Mouse (Mus musculus): Measurements from ENCODE around the gene Gbx2.

- TF ChIP-seq CTCF (IDR thresholded peaks at IDR 0.05; ENCODE audit: control insufficient read depth, insufficient read depth, insufficient replicate concordance, low read depth, low read length), result peak; percentile 95
- TF ChIP-seq POLR2A (IDR thresholded peaks at IDR 0.05; ENCODE audit: control insufficient read depth, low read depth, low read length), result no peak
These were observed 9.2 kb upstream of the Gbx2 start for GRCm38 (mm10) chr1:89939981-89940726.
